Mouse (Mus musculus) CH12.LX (cell line): ENCODE results near the gene Lancl3.
A peak's percentile ranks its signal among the peaks of the same experiment; 100 is the strongest.

Experiments used
- BHLHE40 ChIP-seq: IDR thresholded peaks from 2 replicates; pipeline ENCODE4 v1.6.1; 2011; ENCODE audit warnings: mild to moderate bottlenecking, low read depth, low read length, improper control_type of control experiment
- EP300 ChIP-seq: IDR thresholded peaks from 2 replicates; pipeline ENCODE4 v1.6.1; 2011; ENCODE audit warnings: low read length, improper control_type of control experiment
- KAT2A ChIP-seq: IDR thresholded peaks from 2 replicates; pipeline ENCODE4 v1.6.1; 2012; ENCODE audit warnings: low read length, improper control_type of control experiment, inconsistent platforms; ENCODE audit not compliant: insufficient replicate concordance
- MXI1 ChIP-seq: IDR thresholded peaks from 2 replicates; pipeline ENCODE4 v1.6.1; 2011; ENCODE audit warnings: mild to moderate bottlenecking, low read depth, low read length, improper control_type of control experiment
- NRF1 ChIP-seq: IDR thresholded peaks from 2 replicates; pipeline ENCODE4 v1.6.1; 2014; ENCODE audit warnings: low read depth, mild to moderate bottlenecking, inconsistent platforms, low read length, improper control_type of control experiment, moderate library complexity
- POLR2A ChIP-seq: IDR thresholded peaks from 2 replicates; pipeline ENCODE4 v1.6.1; 2011; ENCODE audit warnings: low read depth, mild to moderate bottlenecking, improper control_type of control experiment, low read length
- TBP ChIP-seq: conservative IDR thresholded peaks from 2 replicates; pipeline ENCODE4 v1.6.1; 2011; ENCODE audit warnings: low read depth, low read length, improper control_type of control experiment
- USF1 ChIP-seq: IDR thresholded peaks from 2 replicates; pipeline ENCODE4 v1.6.1; 2014; ENCODE audit warnings: low read depth, mild to moderate bottlenecking, inconsistent platforms, low read length, improper control_type of control experiment
- ZC3H11A ChIP-seq: IDR thresholded peaks from 2 replicates; pipeline ENCODE4 v1.6.1; 2012; ENCODE audit warnings: low read depth, mild to moderate bottlenecking, inconsistent platforms, low read length, improper control_type of control experiment
- ZMIZ1 ChIP-seq: IDR thresholded peaks from 2 replicates; pipeline ENCODE4 v1.6.1; 2012; ENCODE audit warnings: low read depth, mild to moderate bottlenecking, inconsistent platforms, low read length, improper control_type of control experiment

DNA sequence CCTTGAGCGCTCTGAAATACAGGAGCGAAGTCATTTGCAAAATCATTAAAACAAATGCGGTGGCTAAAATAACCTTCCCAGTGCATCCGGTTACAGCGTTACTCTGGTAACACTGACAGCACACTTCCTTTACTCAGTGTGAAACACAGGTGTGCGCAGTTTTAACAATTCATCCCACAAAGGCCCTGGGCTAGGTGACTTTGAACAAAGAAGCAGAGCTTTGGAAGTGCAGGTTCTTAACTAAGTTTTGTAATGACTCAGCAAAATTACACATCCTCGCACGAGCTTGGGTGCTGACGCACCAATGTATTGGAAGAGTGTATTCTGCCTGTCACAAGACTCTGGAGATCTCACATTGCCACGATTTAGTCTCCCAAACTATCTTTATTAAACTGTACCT, 54.3 kb downstream of the Lancl3 start:
- TF ChIP-seq POLR2A (no peak), KAT2A (no peak), BHLHE40 (peak; percentile 72), NRF1 (no peak), ZMIZ1 (no peak), EP300 (no peak), TBP (no peak), MXI1 (no peak), USF1 (no peak), ZC3H11A (no peak)
